Mouse (Mus musculus) small intestine, adult 2 months (tissue): ENCODE measurements around the gene Prdm2.

ENCODE experiments used
- CTCF ChIP-seq: fragments of 200-500 bp; IDR thresholded peaks from 2 replicates; pipeline ENCODE4 v1.5.1; 2012; ENCODE audit warnings: low read depth, mild to moderate bottlenecking, control low read depth, inconsistent platforms, low read length, moderate library complexity, mixed read lengths; ENCODE audit not compliant: insufficient replicate concordance, insufficient read length; ENCODE audit errors: extremely low read depth
- POLR2A ChIP-seq: fragments of 200-500 bp; IDR thresholded peaks from 2 replicates; pipeline ENCODE4 v1.6.1; 2012; ENCODE audit warnings: low read depth, mild to moderate bottlenecking, control low read depth, inconsistent platforms, low read length, moderate library complexity

GRCm38 (mm10) chr4:143067006-143067405 lies 145.8 kb downstream of the Prdm2 start:
- no peak for TF ChIP-seq CTCF
- no peak for TF ChIP-seq POLR2A
